Mouse (Mus musculus) spleen, postnatal 14 days (tissue): ENCODE measurements around the gene Notch3.

ENCODE experiments used
- DNase-seq, 2 experiments: peaks; one replicate each; pipeline ENCODE4 v3.0.0; 2021 to 2022; ENCODE audit warnings: low spot score in 2 of 2

Notch3 gene

DNA sequence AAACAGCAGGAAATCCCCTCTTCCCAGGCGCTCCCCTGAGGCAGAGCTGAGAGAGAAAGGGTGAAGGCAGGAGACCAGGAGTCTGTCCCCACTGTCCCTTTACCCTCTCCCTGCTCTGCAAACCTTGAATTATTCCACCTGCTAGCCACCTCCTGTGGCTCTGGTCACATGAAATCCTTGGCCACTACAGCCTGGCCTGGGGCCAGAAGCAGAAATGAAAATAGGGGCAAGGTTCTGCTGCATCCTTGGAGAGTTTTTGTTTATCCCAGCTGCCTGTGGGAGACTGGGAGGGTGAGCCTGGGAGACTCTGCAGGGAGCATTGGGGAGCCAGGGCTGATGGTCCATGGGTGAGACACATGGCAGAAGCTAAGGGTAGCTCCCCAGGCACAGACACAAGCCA, 69.0 kb downstream of the Notch3 start:
- no peak for DNase-seq

- DNase-seq: no peak
Measured at GRCm38 (mm10) chr17:32092895-32093294, 73.8 kb downstream of the Notch3 start.

GRCm38 (mm10) chr17:32092241-32092619, 74.4 kb downstream of the Notch3 start:
- DNase-seq: no peak

GRCm38 (mm10) chr17:32091364-32092240, 75.0 kb downstream of the Notch3 start:
- DNase-seq: peak; percentile 82 to 86

DNA sequence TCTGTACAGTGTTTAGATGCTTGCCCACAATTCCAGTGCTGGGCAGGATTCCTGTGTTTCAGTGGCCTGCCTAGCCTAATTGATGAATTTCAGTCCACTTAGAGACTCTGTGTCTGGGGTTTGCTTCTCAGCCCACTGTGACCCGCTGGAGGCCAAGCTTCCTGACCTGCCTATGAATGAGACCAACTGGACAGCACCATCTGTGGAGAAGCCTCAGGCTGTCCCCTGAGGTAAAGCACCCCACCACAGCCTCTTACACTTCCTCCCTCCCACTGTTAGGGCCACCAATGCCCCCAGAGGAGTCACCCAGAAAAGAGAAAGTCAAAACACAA, 75.7 kb downstream of the Notch3 start:
- DNase-seq: no peak

- no peak for DNase-seq
Measured at GRCm38 (mm10) chr17:32087069-32087468, 79.6 kb downstream of the Notch3 start.

DNA sequence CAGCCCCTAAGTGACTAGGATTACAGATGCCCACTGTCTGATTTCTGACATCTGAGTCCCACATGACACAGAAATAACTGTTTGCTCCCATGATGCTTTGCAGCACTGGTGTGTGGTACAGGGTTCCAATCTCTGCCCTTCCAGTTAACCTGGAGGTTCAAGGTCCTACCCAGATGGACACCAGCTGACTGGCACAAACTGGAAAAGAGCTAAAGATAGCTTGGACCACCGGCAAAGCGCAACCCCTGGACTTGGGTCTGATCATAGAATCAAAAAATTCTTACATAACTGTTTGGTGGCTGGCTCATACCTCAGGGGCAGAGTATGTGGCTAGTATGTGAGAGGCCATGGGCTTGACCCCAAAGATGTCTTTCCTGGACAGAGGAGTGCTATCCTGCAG, 83.3 kb downstream of the Notch3 start:
- no peak for DNase-seq

GRCm38 (mm10) chr17:32075164-32075563, 91.5 kb downstream of the Notch3 start:
- DNase-seq: peak in 1 of 2 experiments; percentile 35

DNA sequence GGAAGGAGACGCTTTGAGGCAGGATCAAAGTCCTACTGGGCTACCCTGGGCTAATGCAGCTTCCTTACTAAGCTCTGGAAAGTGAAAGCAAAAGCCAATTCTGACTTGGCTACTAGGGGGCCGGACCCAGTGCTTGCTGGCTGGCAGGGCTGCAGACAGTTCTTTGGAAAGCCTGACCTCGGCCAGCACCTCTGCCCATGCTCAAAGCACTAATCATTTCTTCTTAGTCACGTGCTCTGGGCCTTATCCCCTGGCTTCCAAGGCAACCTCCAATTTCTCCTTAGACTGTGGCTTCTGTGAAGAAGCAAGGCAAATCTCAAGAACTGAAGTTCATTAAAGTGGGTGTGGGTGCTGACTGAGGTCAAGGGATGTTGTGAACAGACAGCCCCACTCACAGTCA, 92.0 kb downstream of the Notch3 start:
- no peak for DNase-seq

- DNase-seq: peak; percentile 75 to 88
Measured at GRCm38 (mm10) chr17:32073359-32073758, 93.3 kb downstream of the Notch3 start.
